Mouse (Mus musculus) liver, adult 2 months (tissue): ENCODE measurements around the gene Sarnp. TPM values are rescaled to one million over a fixed set of nuclear protein-coding genes. Genes with fewer than 3 reads are reported as not detected.

Experiments
- DNase-seq: peaks from one replicate; pipeline ENCODE4 v3.0.0-alpha.2; 2011; ENCODE audit warnings: low read depth, low spot score; ENCODE audit errors: extremely low read depth
- H3K27ac ChIP-seq: fragments of 200-500 bp; replicated peaks from 2 replicates; pipeline ENCODE4 v1.5.1; 2012; ENCODE audit warnings: low read depth, mild to moderate bottlenecking, control low read depth, inconsistent platforms, low read length; ENCODE audit not compliant: insufficient read depth
- H3K27me3 ChIP-seq: fragments of 200-500 bp; 2 replicates; pipeline ENCODE4 v1.6.1; 2012; ENCODE audit warnings: mild to moderate bottlenecking, moderate library complexity, low read length, inconsistent platforms; ENCODE audit not compliant: control insufficient read depth, insufficient read depth
- H3K36me3 ChIP-seq: fragments of 200-500 bp; 2 replicates; pipeline ENCODE4 v1.6.1; 2012; ENCODE audit warnings: low read length, inconsistent platforms; ENCODE audit not compliant: control insufficient read depth, insufficient read depth
- H3K4me1 ChIP-seq: fragments of 200-500 bp; 2 replicates; pipeline ENCODE4 v1.6.1; 2011; ENCODE audit warnings: low read length; ENCODE audit not compliant: control insufficient read depth, insufficient read depth
- H3K4me3 ChIP-seq: fragments of 200-500 bp; 2 replicates; pipeline ENCODE4 v1.5.1; 2011; ENCODE audit warnings: low read depth, mild to moderate bottlenecking, control low read depth, low read length, moderate library complexity; ENCODE audit not compliant: insufficient read depth
- H3K79me2 ChIP-seq: fragments of 200-500 bp; 2 replicates; pipeline ENCODE4 v1.6.1; 2012; ENCODE audit warnings: inconsistent platforms, mild to moderate bottlenecking, low read length, moderate library complexity; ENCODE audit not compliant: control insufficient read depth, insufficient read depth
- H3K9ac ChIP-seq: fragments of 200-500 bp; 2 replicates; pipeline ENCODE4 v1.6.1; 2012; ENCODE audit warnings: low read depth, mild to moderate bottlenecking, control low read depth, inconsistent platforms, low read length
- CTCF ChIP-seq: fragments of 200-500 bp; IDR thresholded peaks from 2 replicates; pipeline ENCODE4 v1.5.1; 2011; ENCODE audit warnings: low read depth, low read length, control low read depth
- POLR2A ChIP-seq: fragments of 200-500 bp; IDR thresholded peaks from 2 replicates; pipeline ENCODE4 v1.6.1; 2011; ENCODE audit warnings: low read length, control low read depth; ENCODE audit not compliant: insufficient read depth; ENCODE audit errors: extremely low read depth
- WGBS: fragments of 180-500 bp; shearing (Covaris S2); methylation state at CpG from one replicate; pipeline ENCODE4 v1.1.7; 2018; 5-methylcytosine and 5-hydroxymethylcytosine counted together
- polyA plus RNA-seq: library from polyadenylated mRNA; depleted of rRNA; stranded (reverse); fragments of >200 nt; gene quantifications from 2 replicates; pipeline ENCODE4 v1.2.3, GENCODE M21; 2012
- total RNA-seq: library from RNA; depleted of rRNA; stranded (reverse); fragments of >200 nt; gene quantifications from 2 replicates; pipeline ENCODE4 v1.2.3, GENCODE M21; 2014

Sarnp gene
- total and polyA plus RNA-seq, 2 experiments, result 6.7 to 25.8 TPM

DNA sequence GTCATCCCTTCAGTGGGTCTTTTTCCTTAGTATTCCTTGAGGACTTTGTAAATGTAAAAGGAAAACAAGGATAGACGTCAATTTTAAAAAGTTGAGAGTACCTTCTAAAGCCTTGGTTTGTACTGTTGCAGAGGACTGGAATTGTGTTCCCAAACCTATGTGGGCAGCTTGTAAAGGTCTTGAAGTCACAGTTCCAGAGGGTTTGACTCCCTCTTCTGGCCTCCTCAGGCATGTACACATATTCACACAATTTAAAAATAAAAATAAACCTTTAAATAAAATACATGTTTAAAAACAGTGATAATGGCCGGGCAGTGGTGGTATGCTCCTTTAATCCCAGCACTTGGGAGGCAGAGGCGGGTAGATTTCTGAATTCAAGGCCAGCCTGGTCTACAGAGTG, 48.9 kb downstream of the Sarnp start:
- H3K9ac ChIP-seq, result no peak overlapping the region
- H3K27me3 ChIP-seq, result no peaks in the 10 kb centered on the region
- H3K79me2 ChIP-seq, result no peaks in the 10 kb centered on the region; the same call in 1 of the 2 replicates
- no peak for DNase-seq
- H3K27ac ChIP-seq, result no peak overlapping the region
- no peak overlapping the region for H3K4me3 ChIP-seq
- WGBS, result 91% methylated on average over 3 of the region's 3 CpGs
- no peaks in the 10 kb centered on the region for H3K4me1 ChIP-seq
- TF ChIP-seq CTCF (0 out of 2 replicates have a peak, but pooled peaks have one; percentile 11), POLR2A (no peak)
- peaks cover 45% of the 10 kb centered on the region for H3K36me3 ChIP-seq

DNA sequence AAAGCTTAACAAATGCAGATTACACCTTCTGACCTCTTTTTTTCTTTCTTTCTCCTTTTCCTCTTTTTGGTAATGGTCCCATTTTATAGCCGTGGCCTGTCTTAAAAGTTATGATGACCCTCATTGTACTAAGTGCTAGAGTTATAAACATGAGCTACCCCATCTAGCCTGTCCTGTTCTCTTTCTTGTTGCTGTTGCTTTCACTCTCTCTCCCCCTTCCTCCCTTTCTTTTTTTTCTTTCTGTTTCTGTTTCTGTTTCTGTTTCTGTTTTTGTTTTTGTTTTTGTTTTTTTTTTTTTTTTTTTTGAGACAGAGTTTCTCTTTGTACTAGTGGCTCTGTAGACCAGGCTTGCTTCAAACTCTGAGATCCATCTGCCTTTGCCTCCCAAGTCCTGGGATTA, 49.4 kb downstream of the Sarnp start:
- H3K4me1 ChIP-seq, result no peaks in the 10 kb centered on the region
- H3K79me2 ChIP-seq, result no peaks in the 10 kb centered on the region; the same call in 1 of the 2 replicates
- peaks cover 45% of the 10 kb centered on the region for H3K36me3 ChIP-seq
- H3K4me3 ChIP-seq, result no peak overlapping the region
- H3K27me3 ChIP-seq, result no peaks in the 10 kb centered on the region
- DNase-seq, result no peak
- H3K9ac ChIP-seq, result no peak overlapping the region
- H3K27ac ChIP-seq, result no peak overlapping the region
- TF ChIP-seq POLR2A (no peak), CTCF (no peak)
- WGBS, result 89% methylated on average over 1 of the region's 1 CpGs

DNA sequence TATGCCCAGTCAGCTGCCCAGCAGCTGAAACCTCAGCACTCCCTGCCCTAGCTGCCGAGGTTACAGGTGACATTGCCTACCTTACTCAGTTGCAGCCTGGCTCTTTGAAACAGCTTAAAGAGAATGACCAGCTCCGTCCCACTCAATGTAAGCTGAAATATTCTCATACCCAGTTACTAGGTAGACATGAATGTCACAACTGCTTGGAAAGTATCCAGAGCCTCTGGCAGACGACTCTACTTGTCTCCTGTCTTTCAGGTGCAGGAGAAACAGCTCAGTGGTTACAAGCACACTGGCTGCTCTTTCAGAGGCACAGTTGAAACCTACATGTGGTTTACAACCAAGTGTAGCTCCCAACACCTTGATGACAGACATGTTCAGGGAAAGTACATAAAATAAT, 53.2 kb downstream of the Sarnp start:
- WGBS, result 39% methylated on average over 3 of the region's 3 CpGs
- Histone ChIP-seq H3K36me3 (peaks cover 53% of the 10 kb centered on the region), H3K79me2 (no peaks in the 10 kb centered on the region), H3K9ac (no peak overlapping the region), H3K27ac (no peak overlapping the region), H3K27me3 (no peaks in the 10 kb centered on the region), H3K4me3 (no peak overlapping the region), H3K4me1 (no peaks in the 10 kb centered on the region)
- no peak for TF ChIP-seq CTCF
- TF ChIP-seq POLR2A, result no peak
- peak; percentile 62 for DNase-seq

DNA sequence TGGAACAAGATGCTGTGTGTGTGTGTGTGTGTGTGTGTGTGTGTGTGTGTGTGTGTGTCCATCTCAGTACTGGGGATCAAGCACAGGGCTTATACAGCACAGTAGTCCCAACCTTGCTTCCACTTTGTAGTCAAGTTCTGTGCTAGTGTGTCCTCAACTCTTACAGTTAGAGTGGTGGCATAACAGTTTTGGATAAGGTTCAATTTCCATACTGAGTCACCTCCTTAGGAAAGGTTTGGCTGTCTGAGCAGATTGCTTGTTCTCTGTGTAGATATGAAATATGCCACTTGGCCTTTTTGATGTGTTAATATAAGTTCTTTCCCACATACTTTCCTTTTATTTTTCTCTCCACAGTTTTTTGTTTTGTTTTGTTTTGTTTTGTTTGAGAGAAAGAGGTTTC, 61.2 kb downstream of the Sarnp start:
- Histone ChIP-seq H3K27ac (no peak overlapping the region), H3K9ac (no peak overlapping the region), H3K4me3 (no peak overlapping the region), H3K36me3 (peaks cover 32% of the 10 kb centered on the region), H3K79me2 (no peaks in the 10 kb centered on the region), H3K4me1 (no peaks in the 10 kb centered on the region), H3K27me3 (no peaks in the 10 kb centered on the region)
- DNase-seq, result no peak
- TF ChIP-seq POLR2A (no peak), CTCF (no peak)

- 94% methylated on average over 2 of the region's 2 CpGs for WGBS
- no peak for TF ChIP-seq POLR2A
- no peak for TF ChIP-seq CTCF
These were observed 61.7 kb downstream of the Sarnp start for GRCm38 (mm10) chr10:128878811-128879210.

DNA sequence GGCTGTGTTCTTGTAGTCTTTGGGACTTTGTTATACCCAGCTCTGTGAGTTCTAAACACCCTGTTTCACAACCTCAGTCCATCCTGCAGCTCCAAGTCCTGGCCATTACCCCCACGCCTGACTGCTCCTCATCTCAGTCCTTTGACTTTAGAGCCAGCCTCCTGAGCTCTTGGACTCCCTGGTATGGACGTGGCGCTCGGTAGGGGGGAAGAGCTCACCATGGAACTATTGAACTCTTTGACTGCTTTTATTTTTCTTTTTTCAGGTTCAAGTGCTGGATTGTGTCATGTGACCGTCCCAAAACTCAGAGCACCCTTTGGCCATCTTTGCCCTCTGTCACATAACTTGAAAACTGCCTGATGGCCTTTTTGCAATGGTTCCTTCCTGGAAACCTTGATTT, 64.9 kb downstream of the Sarnp start:
- Histone ChIP-seq H3K27ac (no peak overlapping the region), H3K4me3 (no peak overlapping the region), H3K79me2 (no peaks in the 10 kb centered on the region), H3K9ac (no peak overlapping the region), H3K27me3 (no peaks in the 10 kb centered on the region), H3K4me1 (no peaks in the 10 kb centered on the region), H3K36me3 (peaks cover 11% of the 10 kb centered on the region)
- no peak for TF ChIP-seq POLR2A
- no peak for TF ChIP-seq CTCF
- 90% methylated on average over 5 of the region's 5 CpGs for WGBS
- no peak for DNase-seq

More at GRCm38 (mm10) chr10:128878811-128879210, 61.7 kb downstream of the Sarnp start:
- H3K4me3 ChIP-seq, result no peak overlapping the region
- no peak for DNase-seq
- H3K36me3 ChIP-seq, result peaks cover 27% of the 10 kb centered on the region
- no peaks in the 10 kb centered on the region for H3K79me2 ChIP-seq
- H3K9ac ChIP-seq, result no peak overlapping the region
- no peaks in the 10 kb centered on the region for H3K27me3 ChIP-seq
- H3K4me1 ChIP-seq, result no peaks in the 10 kb centered on the region
- no peak overlapping the region for H3K27ac ChIP-seq
